Mouse (Mus musculus) limb, embryonic 10.5 days (tissue): ENCODE measurements at regions not wholly inside any gene's neighbourhood (a gene's known extent, or its start where the extent isn't known, plus 50 kb on each side); places are given as distances from the start of the nearest gene placed in this dataset.

Experiments
- DNase-seq: peaks from one replicate; pipeline ENCODE4 v3.0.0-alpha.2; 2017; ENCODE audit warnings: low spot score
- H3K27ac ChIP-seq: fragments of 300-500 bp; sonication (generic); 2 replicates; pipeline ENCODE4 v1.5.1; 2016; ENCODE audit warnings: mild to moderate bottlenecking
- H3K27me3 ChIP-seq: fragments of 300-500 bp; sonication (generic); 2 replicates; pipeline ENCODE4 v1.6.1; 2016; ENCODE audit warnings: low read depth, mild to moderate bottlenecking; ENCODE audit not compliant: poor library complexity, severe bottlenecking
- H3K36me3 ChIP-seq: fragments of 300-500 bp; sonication (generic); 2 replicates; pipeline ENCODE4 v1.6.1; 2016; ENCODE audit warnings: mild to moderate bottlenecking, moderate library complexity
- H3K4me1 ChIP-seq: fragments of 300-500 bp; sonication (generic); 2 replicates; pipeline ENCODE4 v1.6.1; 2016
- H3K4me3 ChIP-seq: fragments of 300-500 bp; sonication (generic); 2 replicates; pipeline ENCODE4 v1.5.1; 2016; ENCODE audit warnings: mild to moderate bottlenecking, moderate library complexity
- H3K9me3 ChIP-seq: fragments of 300-500 bp; sonication (generic); replicated peaks from 2 replicates; pipeline ENCODE4 v1.6.1; 2016; ENCODE audit warnings: mild to moderate bottlenecking
- WGBS: fragments of 180-500 bp; shearing (Covaris S2); methylation state at CpG from one replicate; pipeline ENCODE4 v1.1.7; 2016; 5-methylcytosine and 5-hydroxymethylcytosine counted together

DNA sequence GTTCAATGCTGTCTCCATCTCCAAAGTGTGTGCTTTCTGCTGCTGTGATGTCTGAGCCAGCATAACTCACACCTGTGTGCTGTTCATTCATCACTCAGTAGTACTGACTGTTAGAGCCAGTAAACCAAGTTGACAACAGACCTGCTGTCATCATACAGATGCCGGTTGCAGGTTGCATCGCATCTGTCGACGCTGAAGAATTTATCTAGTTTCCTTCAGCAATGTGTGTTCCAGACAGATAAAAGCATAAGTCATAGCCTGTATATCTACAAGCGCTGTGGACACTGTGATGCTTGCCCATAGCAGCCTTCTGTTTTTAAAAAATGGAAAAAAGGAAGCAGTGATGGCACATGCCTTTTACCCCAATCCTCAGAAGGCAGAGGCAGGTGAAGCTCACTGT lies 524.6 kb upstream of the Adamts9 start:
- no peak for DNase-seq
- no peaks in the 10 kb centered on the region for H3K27me3 ChIP-seq
- no peaks in the 10 kb centered on the region for H3K9me3 ChIP-seq
- no peak overlapping the region for H3K4me3 ChIP-seq
- H3K36me3 ChIP-seq = no peaks in the 10 kb centered on the region
- H3K4me1 ChIP-seq = no peaks in the 10 kb centered on the region
- H3K27ac ChIP-seq = no peak overlapping the region
- 94% methylated on average over 5 of the region's 5 CpGs for WGBS

GRCm38 (mm10) chr6:93462861-93463260 lies 519.6 kb upstream of the Adamts9 start:
- Histone ChIP-seq H3K36me3 (no peaks in the 10 kb centered on the region), H3K9me3 (no peaks in the 10 kb centered on the region), H3K27ac (no peak overlapping the region), H3K27me3 (no peaks in the 10 kb centered on the region), H3K4me3 (no peak overlapping the region), H3K4me1 (no peaks in the 10 kb centered on the region)
- no peak for DNase-seq
- 86% methylated on average over 4 of the region's 4 CpGs for WGBS

GRCm38 (mm10) chr6:93461374-93461773 lies 518.1 kb upstream of the Adamts9 start:
- H3K4me3 ChIP-seq = no peak overlapping the region
- no peak for DNase-seq
- no peak overlapping the region for H3K27ac ChIP-seq
- no peaks in the 10 kb centered on the region for H3K4me1 ChIP-seq
- H3K36me3 ChIP-seq = no peaks in the 10 kb centered on the region
- no peaks in the 10 kb centered on the region for H3K27me3 ChIP-seq
- 89% methylated on average over 3 of the region's 3 CpGs for WGBS
- H3K9me3 ChIP-seq = no peaks in the 10 kb centered on the region

GRCm38 (mm10) chr6:93457613-93458012 lies 514.3 kb upstream of the Adamts9 start:
- no peaks in the 10 kb centered on the region for H3K4me1 ChIP-seq
- H3K36me3 ChIP-seq = no peaks in the 10 kb centered on the region
- 58% methylated on average over 4 of the region's 4 CpGs for WGBS
- H3K27ac ChIP-seq = no peak overlapping the region
- no peak for DNase-seq
- no peak overlapping the region for H3K4me3 ChIP-seq
- H3K27me3 ChIP-seq = no peaks in the 10 kb centered on the region
- no peaks in the 10 kb centered on the region for H3K9me3 ChIP-seq

GRCm38 (mm10) chr6:93456383-93457033 lies 513.2 kb upstream of the Adamts9 start:
- 92% methylated on average over 9 of the region's 9 CpGs for WGBS
- no peaks in the 10 kb centered on the region for H3K27me3 ChIP-seq
- no peaks in the 10 kb centered on the region for H3K4me1 ChIP-seq
- DNase-seq = no peak
- no peaks in the 10 kb centered on the region for H3K9me3 ChIP-seq
- H3K36me3 ChIP-seq = no peaks in the 10 kb centered on the region
- no peak overlapping the region for H3K4me3 ChIP-seq
- H3K27ac ChIP-seq = no peak overlapping the region

DNA sequence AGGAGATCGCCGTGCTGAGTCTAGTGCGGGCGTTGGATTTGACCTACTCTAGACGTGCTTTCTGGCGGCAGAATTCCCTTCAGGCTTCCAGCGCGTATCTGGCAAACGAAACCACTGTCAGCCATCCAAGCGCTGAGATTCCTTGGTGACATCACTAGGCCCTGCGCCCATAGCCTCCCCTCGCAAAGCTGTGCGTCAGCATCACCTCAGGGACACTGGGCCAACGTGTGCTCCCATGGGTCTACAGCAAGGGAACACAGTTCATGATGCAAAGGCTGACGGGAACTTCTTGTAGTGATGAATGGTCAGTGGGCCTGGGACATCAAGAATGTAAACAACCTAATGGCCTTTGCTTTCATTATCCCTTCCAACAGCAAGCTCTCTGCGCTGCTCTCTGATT lies 502.3 kb upstream of the Adamts9 start:
- DNase-seq = no peak
- Histone ChIP-seq H3K4me1 (peaks cover 15% of the 10 kb centered on the region), H3K4me3 (no peak overlapping the region), H3K27ac (no peak overlapping the region), H3K36me3 (no peaks in the 10 kb centered on the region), H3K27me3 (no peaks in the 10 kb centered on the region), H3K9me3 (no peaks in the 10 kb centered on the region)
- 78% methylated on average over 16 of the region's 16 CpGs for WGBS

DNA sequence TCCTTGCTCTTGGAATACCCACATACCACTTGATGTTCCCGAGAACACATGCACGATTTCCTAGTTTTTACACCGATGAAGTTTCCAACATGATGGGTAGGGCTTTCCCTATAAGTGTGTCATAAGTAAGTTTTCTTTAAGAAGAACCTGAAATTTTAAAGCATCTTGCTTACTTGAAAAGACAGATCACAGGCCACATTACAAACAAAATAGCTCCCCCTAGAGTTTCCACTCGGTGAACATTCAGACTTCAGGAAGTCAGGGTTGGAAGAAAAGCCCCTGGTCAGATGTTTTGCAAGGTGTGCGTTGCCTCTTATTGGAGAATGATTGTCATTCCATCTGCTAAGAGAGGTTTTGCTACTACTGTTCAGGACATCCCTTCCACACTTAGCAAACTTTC lies 501.8 kb upstream of the Adamts9 start:
- no peaks in the 10 kb centered on the region for H3K36me3 ChIP-seq
- no peaks in the 10 kb centered on the region for H3K27me3 ChIP-seq
- H3K4me1 ChIP-seq = peaks cover 15% of the 10 kb centered on the region
- H3K27ac ChIP-seq = no peak overlapping the region
- no peaks in the 10 kb centered on the region for H3K9me3 ChIP-seq
- H3K4me3 ChIP-seq = no peak overlapping the region
- no peak for DNase-seq
- 71% methylated on average over 5 of the region's 5 CpGs for WGBS

DNA sequence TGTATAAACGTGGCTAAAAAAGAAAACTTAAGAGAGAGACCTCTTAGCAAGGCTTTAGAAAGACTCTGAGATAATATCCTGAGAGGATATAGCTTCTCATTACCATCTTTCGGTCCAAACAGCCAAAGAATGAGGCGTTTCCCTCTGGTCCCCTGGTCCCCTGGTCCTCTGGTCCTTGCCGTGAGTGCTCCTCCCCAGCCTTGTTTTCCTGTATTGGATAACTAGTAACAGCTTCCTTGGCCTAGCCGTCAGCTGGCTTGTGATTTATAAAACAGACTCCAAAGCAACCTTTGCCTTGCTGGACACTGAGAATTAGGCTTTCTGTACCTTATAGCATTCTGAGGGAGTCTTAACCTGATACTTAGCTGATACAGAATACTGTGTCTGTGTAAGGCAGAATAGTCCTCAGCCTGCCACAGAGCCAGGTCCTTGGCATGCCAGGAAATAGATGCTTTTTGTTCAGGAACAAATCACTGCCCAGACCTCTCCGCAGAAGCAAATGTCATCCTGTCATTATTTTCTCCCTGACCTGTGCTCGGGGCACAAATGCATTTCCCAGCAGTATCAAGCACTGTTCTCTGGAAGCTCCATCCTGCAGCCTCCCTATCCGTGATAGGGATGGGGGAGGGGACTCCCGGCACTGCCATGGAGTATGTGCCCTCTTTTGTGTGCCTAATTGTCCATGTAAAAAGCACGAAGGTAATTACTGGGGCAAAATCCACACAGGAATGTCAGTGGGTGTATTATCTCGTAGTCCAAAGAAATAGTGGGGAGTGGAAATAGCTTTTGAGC lies 500.7 kb upstream of the Adamts9 start:
- H3K27ac ChIP-seq = peak overlapping the region; percentile 37; the same call in 1 of the 2 replicates
- 42% methylated on average over 11 of the region's 11 CpGs for WGBS
- no peak for DNase-seq

DNA sequence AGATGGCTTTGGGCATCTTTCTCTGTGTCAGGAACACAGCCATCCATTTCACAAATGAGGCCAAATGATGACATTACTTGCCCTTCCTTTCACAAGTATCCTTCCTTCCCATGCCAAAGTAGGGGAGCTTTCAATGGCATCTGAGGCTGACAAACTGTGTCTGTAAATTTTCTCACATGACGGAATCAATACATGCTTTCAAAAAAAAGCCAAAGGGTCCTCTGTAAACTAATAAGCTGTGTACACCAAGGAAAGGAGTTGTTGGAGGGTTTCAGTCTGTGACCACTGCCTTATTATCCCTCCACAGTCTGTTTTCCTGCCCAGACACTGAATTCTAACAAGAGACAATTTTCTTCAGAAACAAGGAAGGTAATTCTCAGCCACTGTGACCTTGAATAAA lies 490.2 kb upstream of the Adamts9 start:
- Histone ChIP-seq H3K27me3 (no peaks in the 10 kb centered on the region), H3K4me3 (no peak overlapping the region), H3K9me3 (no peaks in the 10 kb centered on the region), H3K27ac (no peak overlapping the region), H3K4me1 (0 out of 2 replicates have a peak, but pooled peaks cover 2% of the 10 kb centered on the region), H3K36me3 (no peaks in the 10 kb centered on the region)
- 81% methylated on average over 1 of the region's 1 CpGs for WGBS
- DNase-seq = no peak

More for the DNA sequence above, 500.7 kb upstream of the Adamts9 start:
- Histone ChIP-seq H3K9me3 (no peaks in the 10 kb centered on the region), H3K27me3 (no peaks in the 10 kb centered on the region), H3K4me1 (peaks cover 15% of the 10 kb centered on the region), H3K36me3 (no peaks in the 10 kb centered on the region), H3K4me3 (no peak overlapping the region)

DNA sequence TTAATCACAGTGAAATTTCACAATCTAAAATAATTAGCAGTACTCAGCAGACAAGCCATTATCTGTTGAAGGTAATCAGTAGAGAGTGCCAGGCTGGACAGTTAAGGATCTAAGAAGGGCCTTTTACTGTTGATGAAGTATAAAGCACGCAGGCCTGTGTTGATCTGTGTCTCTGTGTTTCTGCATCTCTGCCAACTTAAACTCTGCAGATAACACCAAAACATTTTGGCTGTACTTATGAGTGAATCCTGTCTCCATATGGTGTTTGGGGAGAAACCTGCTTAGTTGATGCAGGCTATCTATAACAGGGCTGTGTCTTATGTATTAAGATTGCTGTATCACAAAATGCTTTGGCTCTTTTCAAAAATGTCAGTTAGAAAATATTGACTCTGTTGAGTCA lies 482.8 kb upstream of the Adamts9 start:
- DNase-seq = no peak
- peaks cover 23% of the 10 kb centered on the region for H3K4me1 ChIP-seq
- no peaks in the 10 kb centered on the region for H3K36me3 ChIP-seq
- H3K4me3 ChIP-seq = no peak overlapping the region
- no peaks in the 10 kb centered on the region for H3K27me3 ChIP-seq
- H3K9me3 ChIP-seq = no peaks in the 10 kb centered on the region
- H3K27ac ChIP-seq = no peak overlapping the region
- 89% methylated on average over 1 of the region's 1 CpGs for WGBS

DNA sequence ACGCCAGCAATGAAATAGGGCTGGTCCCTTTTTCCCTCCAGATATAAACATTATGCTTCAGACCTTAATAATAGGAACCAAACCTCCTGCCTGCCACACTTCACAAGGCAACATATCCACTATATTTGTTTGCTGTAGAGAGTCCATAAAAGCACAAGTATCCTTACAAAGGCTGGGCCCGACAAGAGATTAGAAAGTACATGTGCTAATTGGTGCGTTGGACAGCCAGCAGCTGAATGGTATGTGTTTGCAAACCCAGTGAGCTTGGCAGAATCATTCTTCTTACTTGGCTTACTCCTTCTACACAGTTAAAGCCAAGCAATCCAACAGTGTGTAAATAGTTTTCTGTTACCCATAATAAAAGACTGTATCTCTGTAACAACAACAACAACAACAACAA lies 479.6 kb upstream of the Adamts9 start:
- Histone ChIP-seq H3K27me3 (no peaks in the 10 kb centered on the region), H3K27ac (no peak overlapping the region), H3K9me3 (no peaks in the 10 kb centered on the region), H3K4me3 (no peak overlapping the region), H3K4me1 (peaks cover 28% of the 10 kb centered on the region), H3K36me3 (no peaks in the 10 kb centered on the region)
- DNase-seq = no peak
- WGBS = 73% methylated on average over 3 of the region's 3 CpGs

GRCm38 (mm10) chr6:93422253-93422652 lies 479.0 kb upstream of the Adamts9 start:
- peaks cover 34% of the 10 kb centered on the region for H3K4me1 ChIP-seq
- WGBS = 40% methylated on average over 4 of the region's 4 CpGs

DNA sequence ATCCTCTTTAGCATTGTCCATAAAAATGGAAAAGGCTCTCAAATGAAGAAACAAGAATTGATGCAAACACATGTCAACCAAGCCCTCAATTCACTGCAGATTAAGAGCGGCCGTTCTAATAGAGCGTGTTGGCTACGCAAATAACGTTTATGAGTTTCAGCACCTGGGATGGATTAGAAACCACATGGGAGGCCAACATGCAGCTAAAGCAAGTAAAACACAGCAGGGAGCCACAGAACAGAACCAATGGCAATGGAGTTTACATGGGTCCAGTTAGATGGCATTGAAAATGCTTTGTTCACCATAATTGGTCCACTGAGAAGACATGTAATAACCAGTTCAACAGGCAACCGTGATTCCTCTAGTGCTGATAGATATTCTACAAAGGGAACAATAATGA lies 474.3 kb upstream of the Adamts9 start:
- H3K27ac ChIP-seq = 0 out of 2 replicates have a peak overlapping the region, but pooled peaks have one; percentile 1
- no peaks in the 10 kb centered on the region for H3K9me3 ChIP-seq
- no peaks in the 10 kb centered on the region for H3K27me3 ChIP-seq
- peak; percentile 57 for DNase-seq
- no peaks in the 10 kb centered on the region for H3K36me3 ChIP-seq
- no peak overlapping the region for H3K4me3 ChIP-seq
- WGBS = 46% methylated on average over 6 of the region's 6 CpGs
- H3K4me1 ChIP-seq = peaks cover 38% of the 10 kb centered on the region

More at GRCm38 (mm10) chr6:93422253-93422652, 479.0 kb upstream of the Adamts9 start:
- no peaks in the 10 kb centered on the region for H3K9me3 ChIP-seq
- H3K4me3 ChIP-seq = no peak overlapping the region
- H3K27me3 ChIP-seq = no peaks in the 10 kb centered on the region
- no peaks in the 10 kb centered on the region for H3K36me3 ChIP-seq
- DNase-seq = no peak
- H3K27ac ChIP-seq = no peak overlapping the region
